Mouse (Mus musculus) c-Kit-negative CD71-positive TER-119-positive erythroid progenitor cells, embryonic 14.5 days (primary cell): ENCODE measurements around the gene Cryba4.

Source experiments
- DNase-seq: peaks from one replicate; pipeline ENCODE4 v3.0.0-alpha.2; 2013; ENCODE audit warnings: low read depth, low spot score

Gene Cryba4

GRCm38 (mm10) chr5:112266011-112266777 lies 13.9 kb upstream of the Cryba4 start:
- DNase-seq, result no peak

GRCm38 (mm10) chr5:112265515-112265914 lies 13.2 kb upstream of the Cryba4 start:
- no peak for DNase-seq

GRCm38 (mm10) chr5:112265110-112265509 lies 12.8 kb upstream of the Cryba4 start:
- DNase-seq, result no peak

GRCm38 (mm10) chr5:112264099-112264498 lies 11.8 kb upstream of the Cryba4 start:
- DNase-seq, result no peak

- DNase-seq, result no peak
Observed at GRCm38 (mm10) chr5:112260818-112261217, 8.5 kb upstream of the Cryba4 start.

GRCm38 (mm10) chr5:112259862-112260650 lies 7.7 kb upstream of the Cryba4 start:
- no peak for DNase-seq

- DNase-seq, result no peak
Observed at GRCm38 (mm10) chr5:112257896-112258295, 5.6 kb upstream of the Cryba4 start.

GRCm38 (mm10) chr5:112256457-112256856 lies 4.1 kb upstream of the Cryba4 start:
- DNase-seq, result no peak

GRCm38 (mm10) chr5:112255426-112255825 lies 3.1 kb upstream of the Cryba4 start, which contains the start of gene Crybb1:
Gene Crybb1 (plus strand): TSS chr5:112255815.
- DNase-seq, result no peak

GRCm38 (mm10) chr5:112254282-112254806 lies 2.0 kb upstream of the Cryba4 start:
- no peak for DNase-seq

- DNase-seq, result no peak
Observed at GRCm38 (mm10) chr5:112253169-112253568, 851 bp upstream of the Cryba4 start.

- no peak for DNase-seq
Observed at GRCm38 (mm10) chr5:112249106-112249505, 3.2 kb downstream of the Cryba4 start.

GRCm38 (mm10) chr5:112247399-112247798 lies 4.9 kb downstream of the Cryba4 start:
- DNase-seq, result no peak

GRCm38 (mm10) chr5:112244890-112245615 lies 7.3 kb downstream of the Cryba4 start:
- no peak for DNase-seq

- no peak for DNase-seq
Observed at GRCm38 (mm10) chr5:112244275-112244562, 8.1 kb downstream of the Cryba4 start.

GRCm38 (mm10) chr5:112243539-112244274 lies 8.6 kb downstream of the Cryba4 start:
- DNase-seq, result no peak

GRCm38 (mm10) chr5:112243041-112243440 lies 9.3 kb downstream of the Cryba4 start:
- DNase-seq, result no peak

GRCm38 (mm10) chr5:112242361-112242778 lies 9.9 kb downstream of the Cryba4 start:
- DNase-seq, result no peak

- no peak for DNase-seq
Observed at GRCm38 (mm10) chr5:112241849-112242248, 10.5 kb downstream of the Cryba4 start.

- DNase-seq, result peak; percentile 45
Observed at GRCm38 (mm10) chr5:112240761-112241160, 11.6 kb downstream of the Cryba4 start.

GRCm38 (mm10) chr5:112238781-112239482 lies 13.4 kb downstream of the Cryba4 start:
- DNase-seq, result no peak
